Mouse (Mus musculus) liver, embryonic 11.5 days (tissue): ENCODE data around the gene Creb3. TPM values are rescaled to one million over a fixed set of nuclear protein-coding genes. Genes with fewer than 3 reads are reported as not detected.

ENCODE experiments used
- ATAC-seq: fragments of 200-750 bp; cut with Nextera tagmentation; replicated peaks from 2 replicates; pipeline ENCODE4 v1.8.0; 2017; ENCODE audit warnings: moderate number of reproducible peaks, mild to moderate bottlenecking, moderate TSS enrichment, moderate library complexity; ENCODE audit not compliant: low FRiP score
- DNase-seq: peaks from one replicate; pipeline ENCODE4 v3.0.0-alpha.2; 2017; ENCODE audit warnings: low spot score
- H3K27ac ChIP-seq: fragments of 300-500 bp; sonication (generic); 2 replicates; pipeline ENCODE4 v1.5.1; 2014; ENCODE audit warnings: mild to moderate bottlenecking, low read depth, low read length, control low read depth
- H3K27me3 ChIP-seq: fragments of 300-500 bp; sonication (generic); replicated peaks from 2 replicates; pipeline ENCODE4 v1.6.1; 2014; ENCODE audit warnings: low read length, mixed read lengths; ENCODE audit not compliant: control insufficient read depth, insufficient read depth
- H3K36me3 ChIP-seq: fragments of 300-500 bp; sonication (generic); 2 replicates; pipeline ENCODE4 v1.6.1; 2014; ENCODE audit warnings: mild to moderate bottlenecking, low read length, moderate library complexity, mixed read lengths; ENCODE audit not compliant: control insufficient read depth, insufficient read depth
- H3K4me1 ChIP-seq: fragments of 300-500 bp; sonication (generic); replicated peaks from 2 replicates; pipeline ENCODE4 v1.6.1; 2014; ENCODE audit warnings: low read length, mixed read lengths; ENCODE audit not compliant: control insufficient read depth, insufficient read depth
- H3K4me2 ChIP-seq: fragments of 300-500 bp; sonication (generic); 2 replicates; pipeline ENCODE4 v1.6.1; 2014; ENCODE audit warnings: mild to moderate bottlenecking, control low read depth, moderate library complexity
- H3K4me3 ChIP-seq: fragments of 300-500 bp; sonication (generic); 2 replicates; pipeline ENCODE4 v1.5.1; 2014; ENCODE audit warnings: low read depth, low read length, control low read depth
- H3K9ac ChIP-seq: fragments of 300-500 bp; sonication (generic); 2 replicates; pipeline ENCODE4 v1.6.1; 2014; ENCODE audit warnings: low read depth, low read length, control low read depth
- H3K9me3 ChIP-seq: fragments of 300-500 bp; sonication (generic); 2 replicates; pipeline ENCODE4 v1.6.1; 2016; ENCODE audit warnings: low read length, inconsistent platforms, mixed read lengths; ENCODE audit not compliant: control insufficient read depth
- whole genome bisulfite sequencing: fragments of 180-500 bp; shearing (Covaris S2); extraction: QIAGEN DNeasy Blood & Tissue Kit; methylation state at CpG from one replicate; pipeline ENCODE4 v1.1.7; 2014; 5-methylcytosine and 5-hydroxymethylcytosine counted together
- polyA plus RNA-seq: library from polyadenylated mRNA; unstranded; fragments of >200 nt; fragmentation: Nextera tagmentation; extraction: Ambion mirVana; gene quantifications from 2 replicates; pipeline ENCODE4 v1.2.1, GENCODE M21; 2014

The Creb3 gene
- polyA plus RNA-seq, 1 experiment from 2014 or later, result 31.3 TPM

DNA sequence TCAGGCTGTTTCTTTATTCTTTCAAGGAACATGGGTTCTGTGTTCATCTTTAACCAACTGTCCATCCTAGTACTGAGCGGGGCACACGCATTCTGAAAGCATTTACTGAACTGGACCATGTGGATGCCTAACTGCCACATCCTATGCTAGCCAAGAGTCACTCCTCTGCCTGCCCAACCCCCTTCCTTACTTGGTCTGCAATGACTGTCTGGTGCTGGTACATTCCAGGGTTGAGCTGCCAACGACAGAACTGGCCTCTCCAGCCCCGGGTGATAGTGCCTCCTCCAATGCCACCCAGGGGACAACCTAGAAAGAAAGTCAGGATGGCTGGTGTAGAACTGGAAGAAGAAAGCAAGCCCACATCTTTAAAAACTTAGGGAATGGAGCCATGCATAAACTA, 11.4 kb downstream of the Creb3 start:
- no peak for DNase-seq

GRCm38 (mm10) chr4:43575356-43575755, 13.2 kb downstream of the Creb3 start:
- DNase-seq (no peak), ATAC-seq (no peak)
- Histone ChIP-seq H3K27ac (no peak overlapping the region), H3K36me3 (peaks cover 7% of the 10 kb centered on the region), H3K9ac (no peak overlapping the region), H3K4me3 (no peak overlapping the region), H3K27me3 (no peaks in the 10 kb centered on the region), H3K4me2 (no peak overlapping the region), H3K4me1 (peaks cover 23% of the 10 kb centered on the region), H3K9me3 (no peaks in the 10 kb centered on the region)
- 75% methylated on average over 2 of the region's 2 CpGs for WGBS

More for the DNA sequence above, 11.4 kb downstream of the Creb3 start:
- ATAC-seq, result no peak
- peaks cover 23% of the 10 kb centered on the region for H3K36me3 ChIP-seq
- H3K9ac ChIP-seq, result no peak overlapping the region
- H3K27ac ChIP-seq, result no peak overlapping the region
- no peaks in the 10 kb centered on the region for H3K9me3 ChIP-seq
- 88% methylated on average over 4 of the region's 4 CpGs for WGBS
- H3K27me3 ChIP-seq, result no peaks in the 10 kb centered on the region
- peaks cover 14% of the 10 kb centered on the region for H3K4me1 ChIP-seq
- no peak overlapping the region for H3K4me3 ChIP-seq
- no peak overlapping the region for H3K4me2 ChIP-seq

DNA sequence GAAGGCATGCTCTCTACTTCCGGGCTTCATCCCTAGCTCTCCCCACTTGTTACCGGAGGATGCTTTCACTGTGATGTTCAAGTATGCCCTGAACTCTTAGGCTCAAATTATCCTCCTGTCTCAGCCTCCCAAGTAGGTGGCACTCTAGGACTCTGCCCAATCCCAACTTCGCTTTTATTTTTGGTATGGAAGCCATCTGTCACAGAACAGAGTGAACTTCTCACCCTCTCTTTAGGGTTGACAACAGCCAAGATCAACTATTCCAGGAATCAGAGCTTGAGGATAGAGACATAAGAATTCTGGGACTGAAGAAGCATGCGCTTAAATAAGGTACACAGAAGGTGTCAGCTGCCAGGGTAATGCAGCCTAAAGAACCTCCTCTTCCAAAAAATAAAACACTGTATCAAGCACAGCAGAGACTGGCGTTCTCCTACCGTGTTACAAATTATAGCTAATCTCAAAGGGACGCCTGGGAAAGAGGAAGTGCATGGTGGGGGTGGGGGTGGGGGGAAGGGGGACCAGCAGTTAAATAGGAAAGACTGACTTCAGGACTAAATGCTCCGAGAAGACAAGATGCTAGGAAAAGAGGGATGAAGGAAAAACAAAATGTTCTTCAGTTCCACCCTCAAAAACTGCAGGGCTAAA, 15.2 kb downstream of the Creb3 start:
- WGBS, result 36% methylated on average over 8 of the region's 8 CpGs
- H3K4me2 ChIP-seq, result peak overlapping the region; percentile 99
- H3K9me3 ChIP-seq, result no peaks in the 10 kb centered on the region
- ATAC-seq, result no peak
- no peaks in the 10 kb centered on the region for H3K27me3 ChIP-seq
- DNase-seq, result no peak
- H3K4me3 ChIP-seq, result peak overlapping the region; percentile 77
- no peak overlapping the region for H3K27ac ChIP-seq
- peaks cover 13% of the 10 kb centered on the region for H3K36me3 ChIP-seq
- peaks cover 23% of the 10 kb centered on the region for H3K4me1 ChIP-seq
- H3K9ac ChIP-seq, result peak overlapping the region; percentile 84

DNA sequence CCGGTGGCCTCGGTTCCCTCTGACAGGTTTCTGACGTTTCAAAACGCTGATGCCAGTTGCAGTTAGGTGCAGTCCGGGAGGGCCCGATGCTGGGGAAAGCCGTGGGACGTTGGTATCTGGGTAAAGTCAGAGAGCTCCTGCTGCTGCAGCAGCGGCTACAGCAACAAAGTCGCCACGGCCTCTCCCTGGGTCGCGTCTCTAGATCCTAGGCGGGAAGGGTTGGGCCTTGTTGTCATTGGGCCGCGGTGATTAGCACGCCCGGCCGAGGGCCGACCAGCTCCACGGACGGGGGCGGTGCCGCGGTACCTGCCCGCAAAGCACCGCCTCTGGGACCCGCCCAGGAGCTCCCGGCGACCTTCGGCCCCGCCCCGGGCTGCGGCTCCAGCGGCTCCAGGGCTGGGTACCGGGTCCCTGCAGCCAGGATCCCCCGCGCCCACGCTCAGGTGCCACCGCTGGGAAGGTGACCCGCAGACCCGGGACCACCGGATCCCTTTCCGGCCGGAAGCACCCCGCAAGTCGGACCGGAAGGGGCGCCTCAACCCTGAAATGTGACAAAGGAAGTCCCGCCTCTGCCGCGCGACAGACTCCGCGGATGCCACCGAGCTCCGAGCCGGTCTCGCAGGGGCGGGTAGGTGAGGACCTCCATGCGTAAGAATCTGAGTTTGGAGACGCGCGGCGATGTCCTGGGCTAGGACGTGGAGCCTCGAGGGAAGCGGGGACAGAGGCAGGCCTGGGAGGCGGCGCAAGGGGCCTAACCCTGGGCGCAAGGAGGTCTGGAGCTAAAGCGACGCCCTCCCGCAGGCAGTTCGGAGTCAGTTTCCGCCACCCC, 16.5 kb downstream of the Creb3 start, which contains the start of the genes Rgp1 and Gba2:
TSS of gene Rgp1 (plus strand) at position 340 of the 829 bp plus-strand sequence.
TSS of gene Gba2 (minus strand) at position 498 of the 829 bp plus-strand sequence.
- DNase-seq (peak; percentile 89), ATAC-seq (peak; percentile 99)
- Histone ChIP-seq H3K4me2 (peak within 1 kb of the TSS; percentile 99), H3K4me1 (peaks cover 23% of the 10 kb centered on the region), H3K36me3 (peaks cover 18% of the 10 kb centered on the region), H3K9me3 (no peaks in the 10 kb centered on the region), H3K9ac (peak within 1 kb of the TSS; percentile 84), H3K27me3 (no peaks in the 10 kb centered on the region), H3K4me3 (peak within 1 kb of the TSS; percentile 77), H3K27ac (peak within 1 kb of the TSS; percentile 78)
- WGBS, result under 1% methylated on average over 76 of the region's 76 CpGs

DNA sequence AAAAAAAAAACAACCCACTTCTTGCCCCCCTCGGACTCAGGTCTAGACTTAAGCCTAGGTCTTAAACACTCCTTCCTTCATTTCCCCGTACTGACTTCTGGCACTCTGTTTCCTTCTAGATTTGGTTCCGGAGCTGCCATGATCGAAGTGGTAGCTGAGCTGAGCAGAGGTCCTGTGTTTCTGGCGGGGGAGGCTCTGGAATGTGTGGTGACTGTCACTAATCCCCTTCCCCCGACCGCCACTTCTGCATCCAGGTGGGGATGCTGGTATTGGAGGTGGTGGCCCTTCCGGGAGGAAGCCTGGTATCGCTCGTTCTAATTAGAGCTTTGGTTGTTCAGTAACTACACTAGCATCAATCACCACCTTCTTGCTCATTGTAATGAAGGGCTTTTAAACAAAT, 17.1 kb downstream of the Creb3 start:
- Histone ChIP-seq H3K9ac (peak overlapping the region; percentile 84), H3K4me1 (peaks cover 23% of the 10 kb centered on the region), H3K27ac (peak overlapping the region; percentile 78), H3K4me3 (peak overlapping the region; percentile 77), H3K4me2 (peak overlapping the region; percentile 99), H3K9me3 (no peaks in the 10 kb centered on the region), H3K36me3 (peaks cover 17% of the 10 kb centered on the region), H3K27me3 (no peaks in the 10 kb centered on the region)
- DNase-seq (no peak), ATAC-seq (no peak)
- WGBS, result 5% methylated on average over 10 of the region's 10 CpGs

DNA sequence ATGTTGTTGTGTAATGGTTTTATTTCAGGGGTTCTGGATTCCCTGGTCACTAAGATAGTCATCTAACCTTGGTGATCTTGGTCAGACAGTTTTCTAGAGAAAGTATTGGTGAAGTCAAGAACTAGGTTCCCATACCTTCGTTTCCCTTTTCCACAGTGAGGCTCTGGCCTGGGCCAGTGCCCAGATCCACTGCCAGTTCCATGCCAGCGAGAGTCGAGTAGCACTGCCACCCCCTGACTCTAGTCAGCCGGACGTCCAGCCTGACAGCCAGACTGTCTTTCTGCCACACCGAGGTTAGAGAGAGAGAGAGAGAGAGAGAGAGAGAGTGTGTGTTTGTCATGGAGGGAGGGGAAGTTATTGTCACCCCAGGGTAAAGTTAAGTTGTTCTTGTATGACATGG, 17.6 kb downstream of the Creb3 start:
- H3K9me3 ChIP-seq, result no peaks in the 10 kb centered on the region
- peak overlapping the region; percentile 77 for H3K4me3 ChIP-seq
- H3K9ac ChIP-seq, result peak overlapping the region; percentile 84
- no peak overlapping the region for H3K27ac ChIP-seq
- H3K4me1 ChIP-seq, result peaks cover 23% of the 10 kb centered on the region
- 72% methylated on average over 6 of the region's 6 CpGs for WGBS
- DNase-seq (no peak), ATAC-seq (no peak)
- peak overlapping the region; percentile 99 for H3K4me2 ChIP-seq
- no peaks in the 10 kb centered on the region for H3K27me3 ChIP-seq
- H3K36me3 ChIP-seq, result peaks cover 18% of the 10 kb centered on the region

DNA sequence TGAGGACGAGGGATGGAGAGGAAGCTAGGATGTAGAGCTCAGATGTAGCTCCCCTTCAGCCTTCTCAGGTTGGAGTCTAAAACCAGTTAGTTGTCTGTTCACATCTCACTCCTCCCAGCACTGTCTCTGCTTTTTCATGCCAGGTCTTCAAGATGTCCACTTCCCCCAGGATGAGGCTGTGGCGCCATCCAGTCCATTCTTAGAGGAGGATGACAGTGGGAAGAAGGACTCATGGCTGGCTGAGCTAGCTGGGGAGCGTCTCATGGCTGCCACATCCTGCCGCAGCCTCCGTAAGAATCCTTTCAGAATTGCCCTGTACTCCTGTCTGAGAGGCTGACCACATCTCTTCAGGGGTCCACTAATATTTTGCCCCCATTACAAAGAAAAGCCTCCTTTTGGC, 18.6 kb downstream of the Creb3 start:
- DNase-seq, result no peak
- Histone ChIP-seq H3K9ac (no peak overlapping the region), H3K27me3 (no peaks in the 10 kb centered on the region), H3K9me3 (no peaks in the 10 kb centered on the region), H3K36me3 (peaks cover 18% of the 10 kb centered on the region), H3K4me2 (no peak overlapping the region), H3K4me1 (peaks cover 25% of the 10 kb centered on the region), H3K4me3 (no peak overlapping the region), H3K27ac (no peak overlapping the region)
- ATAC-seq, result no peak
- WGBS, result 94% methylated on average over 5 of the region's 5 CpGs

DNA sequence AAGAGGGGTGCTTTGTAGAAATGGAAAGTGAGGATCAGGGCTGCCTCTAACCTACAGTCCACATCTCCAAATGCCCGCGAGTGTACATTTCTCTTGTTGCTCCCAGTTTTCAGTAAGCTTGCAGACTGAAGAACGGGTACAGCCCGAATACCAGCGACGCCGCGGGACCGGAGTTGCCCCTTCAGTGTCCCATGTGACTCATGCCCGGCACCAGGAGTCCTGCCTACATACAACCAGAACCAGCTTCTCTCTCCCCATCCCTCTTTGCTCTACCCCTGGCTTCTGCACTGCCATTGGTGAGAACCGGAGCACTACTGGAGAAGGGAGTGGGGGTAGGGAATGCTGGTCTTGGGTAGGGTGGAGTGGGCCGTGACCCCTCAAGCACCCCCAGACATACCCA, 19.2 kb downstream of the Creb3 start:
- no peaks in the 10 kb centered on the region for H3K27me3 ChIP-seq
- no peak overlapping the region for H3K9ac ChIP-seq
- H3K9me3 ChIP-seq, result no peaks in the 10 kb centered on the region
- H3K36me3 ChIP-seq, result peaks cover 18% of the 10 kb centered on the region
- no peak overlapping the region for H3K27ac ChIP-seq
- no peak overlapping the region for H3K4me3 ChIP-seq
- ATAC-seq (no peak), DNase-seq (no peak)
- 96% methylated on average over 12 of the region's 12 CpGs for WGBS
- no peak overlapping the region for H3K4me2 ChIP-seq
- peaks cover 26% of the 10 kb centered on the region for H3K4me1 ChIP-seq
